Mouse (Mus musculus): Measurements from ENCODE around the gene Lrrc74b.
"Not testable (repeated sequence)": the region's sequence is repeated elsewhere in the genome, so short reads cannot be mapped to it uniquely, and the experiment has no call there.

Gene Lrrc74b

DNA sequence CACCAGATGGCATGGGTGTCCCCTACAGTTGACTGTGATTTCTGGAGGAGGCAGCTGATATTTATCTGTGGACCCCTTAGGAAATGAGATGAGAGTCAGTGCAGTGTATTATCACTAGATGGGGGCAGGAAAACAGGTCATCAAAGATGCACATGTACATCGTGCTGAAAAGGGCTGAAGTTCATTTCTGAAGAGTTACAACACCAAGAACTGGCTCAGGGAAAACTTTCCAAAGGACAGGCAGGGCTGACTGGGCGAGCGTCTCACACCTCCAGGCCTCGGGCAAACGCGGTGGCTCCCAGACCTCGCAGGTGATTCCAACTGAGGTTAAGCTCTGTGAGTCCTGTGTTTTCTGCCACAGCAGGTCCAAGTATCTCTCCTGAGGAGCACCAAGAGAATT, 8.2 kb downstream of the Lrrc74b start:
- DNase-seq (ENCODE audit: low spot score), result no peak

DNA sequence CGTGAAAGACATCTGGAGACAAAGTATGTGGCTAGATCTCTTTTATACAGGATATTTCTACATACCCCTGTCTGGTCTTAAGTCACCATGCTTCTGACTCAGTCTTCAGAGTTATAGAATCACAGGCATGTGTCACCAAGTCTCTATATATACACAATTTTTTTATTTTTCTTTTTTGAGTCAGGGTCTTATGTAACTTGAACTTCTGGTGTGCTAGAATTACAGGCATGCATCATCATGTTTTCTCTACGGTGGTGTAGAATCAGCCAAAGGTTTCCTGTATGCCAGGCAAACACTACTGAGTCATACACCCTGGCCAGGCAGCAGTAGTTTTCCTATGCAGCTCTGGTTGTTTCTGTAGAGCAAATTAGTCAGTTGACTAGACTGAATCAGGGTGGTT, 18.4 kb downstream of the Lrrc74b start:
- DNase-seq (ENCODE audit: low spot score), result no peak

DNA sequence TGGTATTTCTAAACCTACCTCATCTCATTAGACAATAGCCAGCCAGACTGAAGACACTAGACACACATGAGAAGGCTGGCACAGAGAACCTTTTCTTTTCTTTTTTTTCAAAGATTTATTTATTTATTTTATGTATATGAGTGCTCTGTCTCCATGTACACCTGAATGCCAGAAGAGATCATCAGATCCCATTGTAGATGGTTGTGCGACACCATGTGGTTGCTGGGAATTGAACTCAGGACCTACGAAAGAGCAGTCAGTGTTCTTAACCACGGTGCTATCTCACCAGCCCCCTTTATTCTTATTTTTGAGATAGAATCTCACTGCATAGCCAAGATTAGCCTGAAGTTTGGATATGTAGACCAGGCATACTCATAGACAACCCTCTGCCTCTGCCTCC, 24.5 kb downstream of the Lrrc74b start:
- DNase-seq (ENCODE audit: low spot score), result no peak

DNA sequence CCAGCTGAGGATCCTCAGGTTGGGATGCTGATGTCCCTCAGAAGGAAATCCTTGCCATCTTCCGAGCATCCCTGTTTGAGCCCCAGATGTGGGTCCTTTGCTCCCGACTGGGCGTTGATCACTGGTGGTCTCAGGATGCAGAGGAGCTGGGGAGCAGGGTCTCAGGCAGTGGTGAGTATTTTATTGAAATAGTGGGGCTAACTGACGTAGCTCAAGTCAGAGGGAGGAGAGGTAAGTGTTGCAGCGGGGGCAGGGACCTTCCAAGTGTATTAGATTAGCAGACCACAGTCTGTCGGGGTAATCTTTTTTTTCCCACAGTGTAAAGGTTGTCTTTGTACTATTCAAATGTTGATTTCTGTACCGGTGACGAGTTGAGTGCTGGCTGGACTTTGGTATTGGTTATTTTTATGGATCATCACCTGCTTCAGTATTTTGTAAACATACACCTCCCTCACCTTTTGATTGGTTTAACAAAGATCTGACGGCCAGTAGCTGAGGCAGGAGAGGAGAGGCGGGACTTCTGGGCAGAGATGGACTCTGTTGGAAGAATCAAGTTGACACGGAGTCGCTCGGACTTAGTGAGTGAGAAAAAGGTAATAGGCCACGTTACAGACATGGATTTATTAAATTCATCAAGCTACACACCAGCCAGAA, 28.2 kb downstream of the Lrrc74b start:
- no peak for DNase-seq (ENCODE audit: low spot score)

GRCm38 (mm10) chr16:17532271-17532670, 28.8 kb downstream of the Lrrc74b start:
- no peak for DNase-seq (ENCODE audit: low spot score)

DNA sequence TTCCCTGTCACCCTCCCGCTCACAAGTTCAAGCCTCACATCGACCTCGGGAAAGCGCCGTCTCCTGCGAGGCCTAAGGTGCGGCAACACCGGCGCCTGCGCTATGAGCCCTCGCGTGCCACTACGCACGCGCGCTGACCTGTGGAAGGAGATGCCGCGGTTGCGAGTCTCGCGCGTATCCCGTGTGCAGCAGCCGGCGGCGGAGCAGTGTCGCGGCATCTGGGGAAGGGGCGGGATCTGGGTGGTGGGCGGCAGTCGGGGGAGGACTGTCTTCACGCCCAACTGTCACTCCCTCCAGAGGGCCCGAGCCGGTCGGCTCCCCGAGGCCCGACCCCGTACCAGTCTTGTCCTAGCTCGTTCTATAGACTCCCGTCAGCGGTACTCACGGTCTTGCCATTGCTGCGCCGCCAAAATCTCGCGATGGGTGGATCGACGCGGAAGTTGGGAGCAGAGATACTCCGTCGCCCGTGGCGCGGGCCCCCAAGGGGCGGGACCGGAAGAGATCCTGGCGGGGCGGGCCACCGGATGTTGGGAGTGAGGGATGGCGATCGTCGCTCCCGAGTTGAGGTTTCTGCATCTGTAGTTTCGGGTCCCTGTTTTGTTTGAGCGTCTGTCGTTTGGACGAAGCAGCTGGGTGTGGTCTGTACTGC, 30.3 kb downstream of the Lrrc74b start, which contains the start of gene Thap7:
Thap7 (minus strand) TSS at position 497 of the 649 bp plus-strand sequence.
- peak; percentile 94 for DNase-seq (ENCODE audit: low spot score)

DNA sequence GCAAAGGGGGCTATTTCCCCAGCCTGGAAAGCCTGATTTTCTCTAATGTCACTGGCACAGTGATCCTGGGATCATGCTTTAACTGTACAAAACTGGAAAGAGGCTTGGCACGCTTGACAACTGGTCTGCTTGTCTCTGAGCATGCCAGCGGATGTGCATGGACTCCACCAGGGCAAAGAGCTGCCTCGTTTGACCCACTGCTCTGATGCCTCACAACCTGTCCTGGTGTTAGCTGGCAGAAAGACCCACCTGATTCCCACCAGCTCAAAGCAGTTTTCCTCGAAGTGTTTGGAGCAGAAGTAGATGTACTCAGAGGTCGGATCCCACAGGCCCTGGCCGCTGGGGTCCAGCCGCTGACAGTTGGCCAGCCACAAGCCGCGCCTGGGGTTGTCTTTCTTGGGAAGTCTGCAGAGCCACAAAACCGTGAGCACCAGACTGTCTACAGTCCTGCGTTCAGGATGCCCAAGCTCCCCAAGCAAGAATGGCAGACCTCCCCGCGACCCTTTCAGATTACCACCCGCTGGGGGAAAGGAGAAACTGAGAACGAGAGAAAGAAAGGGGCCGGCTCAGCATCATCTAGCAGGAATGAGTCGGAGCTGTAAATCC, 31.0 kb downstream of the Lrrc74b start:
- no peak for DNase-seq (ENCODE audit: low spot score)

DNA sequence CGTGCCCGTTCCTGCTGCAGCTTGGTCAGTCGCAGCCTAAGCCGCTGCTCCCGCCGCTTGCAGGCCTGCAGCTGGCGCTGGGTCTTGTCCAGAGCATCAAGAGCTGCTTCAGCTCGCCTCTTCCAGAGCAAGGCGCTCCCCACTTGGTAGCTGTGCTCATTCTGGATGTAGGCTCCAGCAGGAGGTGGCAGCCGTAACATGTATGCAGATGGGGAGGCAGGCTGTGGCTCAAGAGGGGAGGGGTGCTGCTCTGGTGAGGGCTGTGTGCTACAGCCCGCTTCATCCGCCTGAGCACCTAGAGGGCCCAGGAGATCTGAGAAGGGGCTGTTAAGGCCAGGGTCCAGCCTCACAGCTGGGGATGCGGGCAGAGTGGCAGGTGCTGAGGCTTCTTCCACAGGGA, 32.8 kb downstream of the Lrrc74b start:
- no peak for DNase-seq (ENCODE audit: low spot score)

- DNase-seq (ENCODE audit: low spot score), result no peak
Observed at GRCm38 (mm10) chr16:17527606-17528005, 33.4 kb downstream of the Lrrc74b start.

GRCm38 (mm10) chr16:17526223-17526622, 34.8 kb downstream of the Lrrc74b start:
- DNase-seq (ENCODE audit: low spot score), result no peak

DNA sequence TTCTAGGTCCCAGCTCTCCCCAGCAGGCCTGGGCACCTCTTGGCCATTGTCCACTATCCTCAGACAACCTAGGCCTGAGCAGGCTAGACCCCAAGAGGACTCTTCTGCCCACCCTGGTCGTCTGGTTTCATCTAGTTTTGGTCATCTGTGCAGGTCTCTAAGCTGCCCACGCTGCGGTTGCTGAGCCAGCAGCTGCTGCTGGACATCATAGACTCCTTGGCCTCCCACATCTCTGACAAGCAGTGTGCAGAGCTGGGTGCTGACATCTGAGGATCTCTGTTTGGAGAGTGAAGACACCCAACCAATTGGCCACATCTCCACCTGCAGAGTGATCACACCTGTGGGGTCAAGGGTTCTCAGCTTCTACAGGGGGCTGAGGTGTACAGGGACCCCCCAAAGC, 35.5 kb downstream of the Lrrc74b start:
- DNase-seq (ENCODE audit: low spot score), result no peak

- DNase-seq (ENCODE audit: low spot score), result no peak
Observed at GRCm38 (mm10) chr16:17524156-17524555, 36.9 kb downstream of the Lrrc74b start.

DNA sequence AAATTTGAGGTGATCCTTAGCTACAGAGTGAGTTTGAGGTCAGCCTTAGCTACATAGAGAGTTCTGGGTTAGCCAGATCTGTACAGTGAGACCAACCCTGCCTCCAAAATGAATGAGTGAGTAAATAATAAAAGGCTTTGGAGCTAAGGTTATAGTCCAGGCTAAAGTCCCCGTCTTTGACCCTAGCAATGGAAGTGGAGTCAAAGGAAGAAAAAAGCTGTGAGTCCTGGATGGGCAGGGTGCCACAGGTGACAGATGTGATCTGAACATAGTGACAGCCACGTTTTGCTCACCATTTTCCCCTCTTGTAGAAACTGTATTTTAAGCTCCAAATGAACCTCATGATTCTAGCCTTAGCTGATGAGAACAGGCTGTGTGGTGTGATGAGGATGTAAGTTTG, 42.1 kb downstream of the Lrrc74b start:
- no peak for DNase-seq (ENCODE audit: low spot score)

- no peak for DNase-seq (ENCODE audit: low spot score)
Observed at GRCm38 (mm10) chr16:17511431-17511830, 49.6 kb downstream of the Lrrc74b start.

DNA sequence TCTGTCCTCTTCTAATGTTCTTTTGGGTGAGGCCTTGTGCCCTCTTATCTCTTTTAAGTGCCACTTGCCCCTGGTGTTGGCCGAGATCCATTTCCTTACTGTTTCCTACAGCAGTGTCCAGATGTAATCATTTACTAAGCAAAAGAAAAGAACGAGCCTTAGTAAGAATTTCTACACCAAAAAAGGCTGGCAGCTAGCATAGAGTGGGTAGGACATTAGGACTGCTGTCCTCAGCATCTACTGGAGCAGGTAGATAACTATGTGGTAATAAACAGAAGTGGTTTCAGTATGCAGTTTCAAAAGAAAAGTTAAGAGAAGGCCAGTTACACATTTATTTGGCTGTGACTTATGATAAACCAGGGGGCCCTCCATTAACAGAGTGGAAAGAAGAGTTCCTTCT, 50.4 kb downstream of the Lrrc74b start:
- no peak for DNase-seq (ENCODE audit: low spot score)

DNA sequence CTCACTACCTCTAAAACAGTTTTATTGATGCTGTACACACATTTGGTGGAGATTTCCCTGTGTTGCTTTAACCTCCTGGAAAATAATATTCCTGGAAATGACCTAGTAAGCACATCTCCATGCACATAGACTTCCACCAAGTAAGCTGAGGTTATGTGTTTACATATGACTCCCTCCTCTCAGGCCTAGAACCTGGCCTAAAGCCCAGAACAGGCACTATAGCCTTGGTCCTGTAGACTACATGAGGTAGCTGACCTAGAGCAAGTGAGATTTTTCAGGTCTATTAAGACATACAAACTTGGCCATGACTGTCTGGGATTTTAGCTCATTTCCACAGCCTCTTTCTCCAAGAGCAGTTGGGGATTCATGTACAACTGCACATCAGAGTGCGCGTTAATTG, 50.9 kb downstream of the Lrrc74b start:
- no peak for DNase-seq (ENCODE audit: low spot score)

- no peak for DNase-seq (ENCODE audit: low spot score)
Observed at GRCm38 (mm10) chr16:17509240-17509597, 51.8 kb downstream of the Lrrc74b start.

DNA sequence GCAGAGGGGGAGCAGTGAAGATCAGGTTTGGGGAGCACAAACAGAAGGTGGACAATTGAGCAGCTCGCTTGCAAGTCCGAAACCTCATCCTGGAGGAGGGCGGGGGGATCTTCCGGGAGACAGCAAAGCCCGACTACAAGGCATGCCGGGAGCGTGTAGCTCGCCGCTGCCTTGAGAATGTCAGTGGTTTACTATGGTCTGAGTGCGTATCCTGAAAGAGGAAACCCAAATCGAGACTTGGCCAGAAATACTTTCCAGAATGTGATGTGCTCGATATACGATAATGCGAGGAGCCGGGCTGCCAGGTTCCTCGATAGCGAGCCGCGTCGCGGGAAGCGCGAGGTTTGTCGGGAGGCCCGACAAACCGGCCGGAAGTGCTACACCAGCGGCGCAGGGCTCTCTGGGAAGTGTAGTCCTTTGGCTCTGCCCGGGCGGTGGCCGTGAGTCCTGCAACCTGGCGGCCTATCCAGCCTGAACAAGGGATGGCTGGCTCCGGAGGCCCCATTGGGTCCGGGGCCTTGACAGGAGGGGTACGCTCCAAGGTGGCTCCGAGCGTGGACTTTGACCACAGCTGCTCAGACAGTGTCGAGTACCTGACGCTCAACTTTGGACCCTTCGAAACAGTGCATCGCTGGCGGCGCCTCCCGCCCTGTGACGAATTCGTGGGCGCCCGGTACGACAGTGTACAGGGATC, 52.4 kb downstream of the Lrrc74b start, which contains the start of gene Lztr1:
Lztr1 (plus strand) TSS at position 143 of the 694 bp plus-strand sequence.
- DNase-seq (ENCODE audit: low spot score), result peak; percentile 74

DNA sequence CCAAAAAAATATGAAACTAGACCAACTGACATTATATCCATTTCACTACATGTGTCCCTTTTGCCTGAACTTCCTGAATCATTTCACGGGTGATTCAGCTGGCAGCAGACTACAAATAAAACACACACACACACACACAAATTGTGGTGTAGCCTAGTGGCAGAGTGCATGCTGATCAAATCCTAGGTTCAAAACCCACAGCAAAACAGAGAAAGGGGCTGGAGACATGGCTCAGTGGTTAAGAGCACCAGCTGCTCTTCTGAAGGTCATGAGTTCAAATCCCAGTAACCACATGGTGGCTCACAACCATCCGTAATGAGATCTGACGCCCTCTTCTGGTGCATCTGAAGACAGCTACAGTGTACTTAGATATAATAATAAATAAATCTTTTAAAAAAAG, 53.0 kb downstream of the Lrrc74b start:
- DNase-seq (ENCODE audit: low spot score), result not testable (repeated sequence)

DNA sequence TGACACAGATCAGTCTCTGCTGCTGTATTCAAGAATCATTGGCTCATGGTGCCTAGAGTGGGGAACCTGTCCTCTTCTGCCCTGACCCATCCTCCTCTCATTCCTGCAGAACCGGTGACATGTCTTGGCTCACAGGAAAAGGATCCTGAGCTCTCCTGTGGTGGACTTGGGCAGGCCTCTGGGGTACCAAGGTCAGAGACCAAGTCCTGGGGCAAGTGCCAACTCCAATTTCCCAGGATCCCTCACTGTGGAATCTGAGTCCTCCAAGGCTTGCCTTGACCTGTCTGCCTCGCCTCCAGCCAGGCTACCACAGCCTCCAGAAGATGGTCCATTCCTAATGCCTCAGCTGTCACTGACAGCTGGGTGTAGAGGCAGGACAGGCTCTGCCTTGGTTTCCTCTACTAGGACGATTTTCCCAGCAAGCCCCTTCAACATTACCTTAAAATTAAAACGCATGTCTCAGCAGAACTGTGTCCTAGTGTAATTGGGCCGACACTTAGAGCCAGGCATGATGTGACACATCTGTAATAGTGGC, 54.0 kb downstream of the Lrrc74b start:
- DNase-seq (ENCODE audit: low spot score), result no peak

GRCm38 (mm10) chr16:17502681-17503080, 58.4 kb downstream of the Lrrc74b start:
- no peak for DNase-seq (ENCODE audit: low spot score)

GRCm38 (mm10) chr16:17499249-17499883, 61.7 kb downstream of the Lrrc74b start:
- no peak for DNase-seq (ENCODE audit: low spot score)

All from ovary, adult 18-20 months (tissue).